Mouse (Mus musculus): ENCODE measurements around the gene Hspa12b. TPM values are rescaled to one million over a fixed set of nuclear protein-coding genes. Genes with fewer than 3 reads are reported as not detected.

Gene Hspa12b
- total RNA-seq, 1 experiment from 2014 or later: not detected

Other genes with a start within 250 kb of the Hspa12b start
- gene 4930402H24Rik, start 220.9 kb upstream of the Hspa12b start, total RNA-seq (2017): 9.0 to 34.0 TPM (median 14.8 TPM) in 3 replicates
- 7.9 to 15.1 TPM (median 13.4 TPM) in 3 replicates for gene Atrn, start 220.8 kb upstream of the Hspa12b start, total RNA-seq (2017)
- not detected in 3 replicates for gene Gfra4, start 84.2 kb upstream of the Hspa12b start, total RNA-seq (2017)
- not detected in 3 replicates for gene Adam33, start 63.5 kb upstream of the Hspa12b start, total RNA-seq (2017)
- 0.68 to 0.75 TPM in 2 of 3 replicates, not detected in the other for gene Siglec1, start 40.5 kb upstream of the Hspa12b start, total RNA-seq (2017)
- not detected in 3 replicates for gene Gm11037, start 6.2 kb downstream of the Hspa12b start, total RNA-seq (2017)
- 4.0 to 11.8 TPM (median 5.2 TPM) in 3 replicates for gene 1700037H04Rik, start 32.8 kb downstream of the Hspa12b start, total RNA-seq (2017)
- gene Cenpb, start 52.8 kb downstream of the Hspa12b start, total RNA-seq (2017): 12.5 to 17.0 TPM (median 14.0 TPM) in 3 replicates
- 7.7 to 39.4 TPM (median 11.3 TPM) in 3 replicates for gene Cdc25b, start 59.7 kb downstream of the Hspa12b start, total RNA-seq (2017)
- 0.38 to 1.6 TPM in 2 of 3 replicates, not detected in the other for gene Spef1, start 60.0 kb downstream of the Hspa12b start, total RNA-seq (2017)
- gene Ap5s1, start 79.8 kb downstream of the Hspa12b start, total RNA-seq (2017): 3.0 to 15.2 TPM (median 13.2 TPM) in 3 replicates
- 8.0 to 16.9 TPM (median 9.0 TPM) in 3 replicates for gene Mavs, start 106.8 kb downstream of the Hspa12b start, total RNA-seq (2017)
- gene Pank2, start 135.2 kb downstream of the Hspa12b start, total RNA-seq (2017): 38.1 to 53.4 TPM (median 45.9 TPM) in 3 replicates
- 1.5 to 7.3 TPM (median 1.8 TPM) in 3 replicates for gene Rnf24, start 225.6 kb downstream of the Hspa12b start, total RNA-seq (2017)

Measured in monocyte, adult 5-6 weeks (primary cell).